Mouse (Mus musculus): ENCODE data around the gene Ell.

The Ell gene

DNA sequence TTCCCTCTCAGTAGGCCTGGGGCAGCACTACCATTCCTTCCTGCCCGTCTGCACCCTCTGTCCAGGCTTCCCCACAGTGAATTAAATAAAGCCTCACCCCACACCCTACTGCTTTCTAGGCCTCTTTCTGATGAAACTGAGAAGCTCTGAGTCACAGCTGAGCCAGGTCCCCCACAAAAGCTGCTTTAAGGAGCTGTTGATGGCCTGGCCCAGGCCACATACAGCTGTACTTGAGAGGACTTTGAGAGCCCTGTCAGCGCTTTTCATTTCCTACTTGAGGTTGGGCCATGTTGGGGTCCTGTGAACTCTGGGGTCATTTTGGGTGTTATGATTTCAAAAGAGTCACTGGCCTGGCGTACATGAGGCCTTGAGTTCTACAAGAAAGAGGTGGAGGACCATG, 4.0 kb upstream of the Ell start:
- no peak for DNase-seq (ENCODE audit: low spot score in 2 of 2)

DNA sequence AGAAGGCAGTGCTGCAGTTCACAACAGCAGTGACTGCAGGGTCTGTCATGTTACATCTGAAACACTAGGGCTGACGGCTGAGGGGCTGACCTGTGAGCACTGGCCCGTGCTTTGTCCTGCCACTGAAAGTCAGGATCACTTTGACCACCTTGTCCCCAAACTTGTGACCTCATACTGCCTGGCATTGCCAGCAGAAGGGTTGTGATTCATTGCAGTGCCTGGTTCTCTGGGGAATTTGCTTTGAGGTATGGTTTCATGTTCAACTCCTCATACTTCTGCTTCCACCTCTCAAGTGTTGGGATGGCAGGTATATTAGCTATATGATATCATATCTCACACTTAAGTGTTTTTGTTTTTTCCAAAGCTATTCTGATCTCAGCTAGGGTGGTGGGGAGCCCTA, 3.6 kb upstream of the Ell start:
- DNase-seq (ENCODE audit: low spot score in 2 of 2) = no peak

DNA sequence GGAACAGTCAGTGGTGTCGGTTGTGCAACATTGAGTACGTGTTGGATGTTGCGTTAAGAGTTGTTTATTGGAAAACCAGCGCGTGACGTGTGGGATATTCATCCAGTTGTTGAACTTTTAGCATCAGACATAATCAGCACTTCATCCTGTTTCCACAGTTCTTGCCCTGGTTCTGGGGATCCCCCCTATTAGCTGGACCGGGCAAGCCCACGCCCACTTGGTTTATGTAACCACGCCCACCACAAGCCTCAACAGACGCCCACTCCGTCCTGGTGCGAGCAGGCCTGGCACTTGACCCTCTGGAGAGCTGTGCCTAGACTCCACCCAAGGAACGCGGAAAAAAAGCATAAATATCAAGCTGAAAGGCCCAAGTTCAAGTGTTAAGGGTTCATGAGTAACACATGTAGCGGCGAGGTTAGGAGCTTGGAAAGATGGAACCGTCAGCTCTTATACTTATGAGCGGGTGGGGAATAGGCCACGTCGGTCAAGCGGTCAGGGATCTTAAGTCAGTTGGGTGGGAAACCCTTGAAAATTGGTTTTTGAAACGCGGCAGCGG, 1.2 kb upstream of the Ell start:
- DNase-seq (ENCODE audit: low spot score in 2 of 2) = no peak

DNA sequence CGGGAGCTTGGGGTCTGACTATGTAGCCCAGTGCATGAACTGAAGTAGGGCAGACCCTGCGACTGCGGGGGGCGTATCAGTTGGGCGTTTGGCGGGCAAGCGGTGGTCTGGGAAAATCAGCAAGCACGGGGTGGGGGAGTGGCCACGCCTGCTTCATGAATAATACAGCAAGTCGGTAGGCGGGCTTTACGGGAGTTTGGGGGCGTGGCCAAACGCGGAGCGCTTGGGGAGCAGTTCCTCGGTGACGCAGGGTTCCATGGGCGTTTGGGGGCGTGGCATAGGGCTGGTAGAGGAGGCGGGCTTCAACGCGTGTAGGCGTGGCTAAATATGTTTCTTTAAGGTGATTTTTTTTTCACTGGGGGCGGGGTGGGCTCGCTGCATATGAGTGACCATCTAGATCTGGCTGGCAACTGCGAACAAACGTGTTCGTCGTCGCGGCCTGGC, 602 bp upstream of the Ell start:
- peak; percentile 99 to 100 for DNase-seq (ENCODE audit: low spot score in 2 of 2)

DNA sequence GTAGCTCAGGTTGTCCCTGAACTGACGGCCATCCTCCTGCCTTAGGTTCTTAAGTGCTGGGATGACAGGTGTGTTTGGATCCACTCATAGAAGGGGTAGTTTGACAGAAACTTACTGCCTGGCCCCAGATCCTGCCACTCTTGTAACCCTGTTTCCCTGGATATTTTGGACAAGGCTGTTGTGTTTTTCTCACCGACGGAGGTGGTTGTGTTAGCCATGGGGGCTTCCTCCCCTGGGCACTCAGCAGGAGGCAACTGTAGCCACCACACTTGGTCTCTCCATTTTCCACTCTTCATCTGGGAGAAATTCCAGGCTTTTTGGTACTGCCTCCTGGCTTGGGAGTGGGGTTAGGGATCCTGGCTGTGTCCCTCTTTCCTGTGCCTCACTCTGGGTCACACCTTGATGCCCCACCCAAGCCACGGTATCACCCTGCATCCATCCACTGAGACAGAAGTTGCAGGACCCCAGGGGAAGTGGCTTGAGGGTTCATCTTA, 803 bp downstream of the Ell start:
- DNase-seq (ENCODE audit: low spot score in 2 of 2) = no peak

DNA sequence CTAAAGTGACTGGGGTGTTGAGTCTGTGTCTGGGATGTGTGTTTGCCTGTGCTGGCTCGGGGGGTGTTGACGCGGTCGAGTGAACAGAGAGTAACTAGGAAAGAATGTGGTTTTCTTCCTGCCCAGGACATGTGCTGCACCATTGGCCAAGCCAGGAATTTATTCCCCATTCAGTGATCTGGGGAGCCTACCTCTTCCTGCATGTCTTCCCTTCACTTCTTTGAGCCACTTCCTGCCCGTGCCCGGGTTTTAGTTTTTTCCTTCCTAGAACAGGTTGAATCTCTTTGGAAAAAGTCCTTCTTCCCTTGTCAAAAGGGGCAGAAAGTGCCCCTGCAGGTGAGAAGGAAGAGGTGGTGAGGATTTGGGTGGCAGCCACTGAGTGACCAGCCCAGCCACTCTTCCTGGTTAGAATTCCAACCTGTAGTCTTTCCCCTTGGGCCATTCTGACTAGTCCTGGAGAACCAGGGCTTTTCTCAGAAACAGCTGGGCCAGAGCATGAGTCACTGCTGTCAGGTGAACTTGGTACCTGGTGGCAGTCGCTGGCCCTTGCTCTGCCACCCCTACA, 1.3 kb downstream of the Ell start:
- no peak for DNase-seq (ENCODE audit: low spot score in 2 of 2)

DNA sequence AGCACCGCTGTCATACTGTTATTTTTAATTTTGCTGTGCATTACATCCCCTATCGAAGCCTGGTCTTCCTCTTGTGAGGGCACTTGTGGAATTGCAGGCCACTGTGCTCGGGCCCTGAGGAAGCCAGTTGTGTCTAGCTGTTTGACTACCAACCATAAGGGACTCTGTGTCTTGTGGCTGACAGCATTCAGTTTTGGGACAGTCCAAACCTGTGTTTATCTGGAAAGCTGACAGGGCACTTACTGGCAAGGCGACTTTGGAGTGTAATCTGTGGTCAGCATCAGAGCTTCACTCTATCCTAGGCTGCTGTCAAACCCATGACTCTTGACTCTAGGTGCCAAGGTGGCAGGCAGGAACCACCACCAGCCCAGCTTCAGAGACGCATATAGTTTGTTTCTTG, 1.8 kb downstream of the Ell start:
- no peak for DNase-seq (ENCODE audit: low spot score in 2 of 2)

DNA sequence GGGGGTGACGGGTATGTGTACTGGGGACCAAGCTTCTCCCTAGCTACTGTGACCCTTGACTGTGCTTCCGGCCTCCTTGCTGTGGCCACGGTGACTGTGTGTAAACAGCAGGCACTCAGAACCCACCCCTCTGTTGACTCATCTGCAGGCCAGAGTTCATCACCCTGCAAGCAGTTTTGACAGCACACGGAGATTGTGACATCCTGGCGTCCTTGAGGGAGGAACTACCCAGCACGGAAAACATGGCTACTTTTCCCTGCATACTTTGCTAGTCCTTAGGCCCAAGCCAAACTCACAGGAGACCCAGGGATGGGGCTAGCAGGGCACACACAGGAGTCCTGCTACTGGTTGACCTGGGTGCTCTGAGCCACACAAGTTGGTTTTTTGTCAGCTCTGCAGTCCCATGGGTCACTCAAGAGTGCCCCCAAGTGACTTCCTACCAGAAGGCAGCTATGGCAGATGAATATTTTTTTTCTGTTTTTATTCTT, 5.0 kb downstream of the Ell start:
- DNase-seq (ENCODE audit: low spot score in 2 of 2) = no peak

DNA sequence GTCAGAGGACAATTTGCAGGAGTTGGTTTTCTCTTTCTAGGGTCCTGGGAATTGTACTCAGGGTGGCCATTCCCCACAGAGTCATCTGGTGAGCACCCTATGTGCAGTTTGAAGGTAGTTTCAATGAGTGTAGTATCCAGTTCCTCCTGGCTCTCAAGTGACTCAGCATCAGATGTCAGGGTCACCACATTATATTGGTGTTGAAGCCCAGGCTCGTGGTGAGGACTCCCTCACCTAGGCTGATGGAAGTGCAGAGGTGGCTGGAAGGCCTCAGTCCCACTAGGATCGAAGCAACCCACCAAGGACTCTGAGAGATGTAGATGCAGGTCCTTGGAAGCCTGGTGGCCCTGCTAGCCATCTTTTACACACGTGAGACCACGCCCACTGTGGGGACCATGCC, 7.2 kb downstream of the Ell start:
- DNase-seq (ENCODE audit: low spot score in 2 of 2) = no peak

DNA sequence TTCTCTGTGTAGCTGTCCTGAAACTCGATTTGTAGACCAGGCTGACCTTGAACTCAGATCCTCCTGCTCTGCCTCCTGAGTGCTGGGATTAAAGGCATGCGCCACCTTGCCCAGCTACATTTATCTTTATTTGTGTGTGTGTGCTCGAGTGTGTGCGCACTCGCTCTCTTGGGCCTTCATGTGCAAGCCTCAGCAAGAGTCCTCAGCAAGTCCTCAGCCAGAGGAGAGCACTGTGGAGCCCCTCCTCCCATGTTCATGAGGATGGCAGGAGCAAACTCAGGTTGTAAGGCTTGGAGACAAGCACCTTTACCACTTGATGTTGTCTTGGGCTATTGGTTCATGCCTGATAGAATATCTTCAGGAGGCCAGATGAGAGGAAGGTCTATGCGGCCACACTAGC, 8.5 kb downstream of the Ell start:
- no peak for DNase-seq (ENCODE audit: low spot score in 2 of 2)

DNA sequence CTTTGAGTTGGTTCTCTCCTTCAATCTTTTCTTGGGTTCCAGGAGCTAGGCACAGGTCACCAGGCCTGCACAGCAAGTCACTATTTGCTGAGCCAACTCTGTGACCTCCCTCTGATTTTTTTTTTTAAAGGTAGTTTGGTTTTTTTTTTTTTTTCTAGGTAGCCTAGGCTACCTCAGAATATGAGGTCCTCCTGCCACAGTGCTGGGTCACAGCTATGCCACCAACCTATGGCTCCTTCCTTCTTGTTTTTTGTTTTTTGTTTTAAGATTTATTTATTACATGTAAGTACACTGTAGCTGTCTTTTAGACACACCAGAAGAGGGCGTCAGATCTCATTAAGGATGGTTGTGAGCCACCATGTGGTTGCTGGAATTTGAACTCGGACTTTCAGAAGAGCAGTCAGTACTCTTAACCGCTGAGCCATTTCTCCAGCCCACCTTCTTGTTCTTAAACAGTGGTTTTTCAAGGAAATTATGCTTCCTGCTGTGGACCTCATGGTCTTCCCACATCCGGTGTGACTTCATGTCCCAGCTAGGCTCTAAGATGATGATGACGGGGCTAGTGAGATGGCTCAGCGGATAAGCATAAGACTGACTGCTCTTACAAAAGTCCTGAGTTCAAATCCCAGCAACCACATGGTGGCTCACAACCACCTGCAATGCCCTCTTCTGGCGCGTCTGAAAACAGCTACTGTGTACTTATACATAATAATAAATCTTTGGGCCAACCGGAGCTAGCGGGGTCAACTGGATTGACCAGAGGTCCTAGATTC, 10.3 kb downstream of the Ell start:
- no peak for DNase-seq (ENCODE audit: low spot score in 2 of 2)

DNA sequence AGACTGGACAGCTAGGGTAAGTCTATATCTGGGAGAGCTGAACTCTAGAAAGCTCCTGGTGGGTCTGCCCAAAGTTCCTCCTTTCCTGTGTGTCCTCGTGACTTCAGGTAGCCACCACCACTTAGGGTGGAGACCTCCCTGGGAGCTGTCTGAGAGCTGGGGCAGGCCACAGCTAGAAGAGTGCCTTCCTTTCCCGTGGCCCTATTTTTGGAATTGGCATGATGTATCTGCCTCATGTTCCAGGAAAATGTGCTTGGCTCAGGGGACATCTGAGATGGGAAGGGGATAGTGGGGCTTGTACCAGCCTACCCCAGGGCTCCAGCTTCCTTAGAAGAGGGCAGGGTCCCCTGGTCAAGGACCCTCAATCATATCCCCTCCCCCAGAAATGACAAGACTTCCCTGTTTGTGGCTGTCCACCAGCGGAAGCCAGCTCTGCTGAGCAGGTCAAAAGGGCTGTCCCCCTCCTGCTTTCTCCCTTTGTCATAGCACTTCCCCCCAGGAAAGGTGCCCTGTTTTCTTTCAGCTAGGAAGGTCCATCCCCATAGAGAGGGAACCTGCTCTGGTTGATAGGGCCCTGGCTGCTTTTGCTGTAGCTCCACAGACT, 12.4 kb downstream of the Ell start:
- DNase-seq (ENCODE audit: low spot score in 2 of 2) = no peak

DNA sequence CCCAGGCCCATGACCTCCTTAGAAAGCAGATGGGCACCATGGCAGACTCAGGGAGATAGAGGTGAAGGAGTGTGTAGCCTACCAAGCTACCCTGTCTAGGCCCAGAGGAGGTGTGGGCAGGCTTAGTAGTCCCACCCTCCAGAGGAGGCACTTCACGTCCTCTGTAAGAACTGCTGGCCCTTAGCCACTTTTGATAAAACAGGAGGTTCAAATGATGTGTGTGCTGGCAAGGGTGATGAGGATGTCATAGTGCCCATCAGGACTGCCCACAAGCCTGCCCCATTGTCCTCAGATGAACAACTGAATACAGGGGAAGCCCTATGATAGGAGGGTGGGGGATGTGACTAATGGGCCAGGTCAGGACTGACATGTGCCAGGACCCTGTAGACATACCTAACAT, 13.6 kb downstream of the Ell start:
- DNase-seq (ENCODE audit: low spot score in 2 of 2) = no peak

DNA sequence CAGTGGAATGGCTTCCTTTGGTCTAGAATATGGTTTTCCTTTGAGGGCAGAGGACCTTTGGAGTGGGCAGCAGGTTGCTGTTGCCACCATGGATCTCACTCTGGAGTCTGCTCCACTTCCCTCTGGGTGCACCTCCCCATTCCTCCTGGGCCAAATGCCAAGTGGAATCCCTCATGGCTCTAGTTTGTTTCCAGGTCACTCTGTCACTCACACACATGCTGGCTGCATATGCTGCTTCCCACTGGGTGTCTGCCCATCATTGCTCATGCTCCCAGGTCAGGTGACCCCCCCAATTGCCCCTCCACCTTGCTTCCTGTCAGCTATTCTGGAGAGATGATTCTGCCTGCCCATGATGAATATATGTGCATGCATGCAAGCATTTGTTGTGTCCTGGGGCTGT, 14.5 kb downstream of the Ell start:
- DNase-seq (ENCODE audit: low spot score in 2 of 2) = no peak

DNA sequence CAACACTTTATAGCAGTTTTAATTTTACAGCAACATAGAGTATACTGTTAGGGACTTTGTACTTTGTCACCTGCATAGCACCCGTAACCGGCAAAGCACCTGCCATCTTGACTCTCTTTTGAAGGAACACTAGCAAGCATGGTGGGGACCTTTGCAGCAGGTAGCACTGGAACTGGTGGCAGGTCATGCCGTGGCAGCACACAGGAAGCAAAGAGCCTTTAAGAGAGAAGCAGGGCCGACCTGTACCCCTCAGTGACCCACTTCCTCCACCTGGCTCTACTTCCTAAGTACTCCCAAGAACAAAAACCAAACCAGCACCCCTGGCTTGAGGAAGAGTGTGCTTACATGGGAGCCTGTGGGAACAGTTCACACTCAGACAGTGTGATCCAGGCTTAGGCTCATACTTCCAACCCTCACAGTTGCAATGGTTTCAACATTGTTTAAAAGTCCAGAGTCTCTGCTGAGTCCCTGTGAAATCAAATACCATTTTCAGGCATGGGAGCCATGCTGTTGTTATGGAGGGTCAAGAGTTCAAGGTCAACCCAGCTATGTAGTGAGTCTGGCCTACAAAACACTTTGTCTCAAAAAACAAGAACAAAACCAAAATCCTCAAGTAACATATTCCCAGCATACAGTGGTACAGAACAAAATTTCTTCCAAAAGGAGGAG, 16.0 kb downstream of the Ell start:
- no peak for DNase-seq (ENCODE audit: low spot score in 2 of 2)

DNA sequence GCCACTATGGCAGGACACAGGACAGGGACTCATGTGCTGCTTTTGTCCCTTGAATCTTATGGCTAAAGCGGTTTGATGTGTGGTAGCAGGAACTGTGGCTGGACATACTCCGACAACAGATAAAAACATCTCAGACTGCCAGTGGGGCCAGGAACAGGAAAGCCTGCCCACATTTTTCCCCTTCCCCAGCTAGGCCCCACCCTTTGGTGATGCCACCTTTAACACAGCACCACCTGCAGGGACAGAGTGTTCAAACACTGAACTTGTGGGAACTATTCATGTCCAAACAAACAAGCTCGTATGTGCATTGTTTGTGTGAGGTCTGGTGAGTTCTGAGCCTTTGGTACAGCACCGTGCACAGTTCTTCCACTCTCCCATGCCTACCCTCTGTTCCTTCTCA, 19.1 kb downstream of the Ell start:
- no peak for DNase-seq (ENCODE audit: low spot score in 2 of 2)

DNA sequence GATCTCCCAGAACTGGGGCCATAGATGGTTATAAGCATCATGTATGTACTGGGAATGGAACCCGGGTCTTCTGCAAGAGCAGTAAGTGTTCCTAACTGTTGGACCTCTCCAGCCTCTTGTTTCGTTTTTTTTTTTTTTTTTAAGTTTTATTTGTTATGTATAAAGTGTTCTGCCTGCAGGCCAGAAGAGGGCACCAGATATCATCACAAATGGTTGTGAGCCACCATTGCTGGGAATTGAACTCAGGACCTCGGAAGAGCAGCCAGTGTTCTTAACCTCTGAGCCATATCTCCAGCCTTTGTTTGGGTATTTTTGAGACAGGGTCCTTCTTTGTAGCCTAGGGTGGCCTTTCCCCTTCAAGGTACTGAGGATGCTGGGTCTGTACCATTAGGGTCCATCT, 19.7 kb downstream of the Ell start:
- DNase-seq (ENCODE audit: low spot score in 2 of 2) = no peak

DNA sequence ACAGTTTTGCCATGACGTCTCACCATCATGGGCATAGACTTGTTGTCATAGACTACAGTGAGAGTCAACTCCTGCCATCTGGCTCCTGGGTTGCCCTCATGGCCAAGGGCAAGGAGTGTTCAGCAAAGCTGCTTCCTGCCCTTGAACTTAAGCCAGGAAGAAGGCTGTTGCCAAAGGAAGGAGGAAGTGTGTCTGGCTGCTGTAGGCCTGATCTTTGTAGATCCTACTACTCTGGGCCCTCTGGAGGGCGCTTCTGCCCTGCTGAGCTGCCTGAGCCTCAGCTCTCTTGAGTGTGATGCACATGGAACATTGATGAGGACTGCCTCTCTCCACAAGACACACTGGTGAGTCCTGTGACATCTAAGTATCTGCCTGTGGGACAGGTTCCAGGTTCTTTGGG, 20.8 kb downstream of the Ell start:
- no peak for DNase-seq (ENCODE audit: low spot score in 2 of 2)

DNA sequence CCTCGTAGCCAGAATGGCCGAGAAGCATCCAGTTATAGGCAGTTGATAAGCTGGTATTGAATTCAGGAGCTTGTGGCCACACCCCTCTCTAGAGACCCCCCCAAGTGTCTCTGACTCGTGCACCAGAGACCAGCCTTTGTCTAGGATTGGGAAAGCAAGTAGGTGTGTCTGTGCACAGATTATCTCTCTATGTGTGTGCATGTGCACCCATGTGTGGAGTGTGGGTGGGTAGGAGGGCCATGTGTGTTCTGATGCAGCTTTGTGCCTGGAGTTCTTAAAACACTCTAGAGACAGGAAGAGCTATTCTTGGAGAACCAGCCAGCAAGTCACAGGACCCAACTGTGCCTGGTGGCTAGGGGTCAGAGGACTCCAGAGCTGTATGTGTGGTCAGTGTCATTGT, 21.3 kb downstream of the Ell start:
- no peak for DNase-seq (ENCODE audit: low spot score in 2 of 2)

DNA sequence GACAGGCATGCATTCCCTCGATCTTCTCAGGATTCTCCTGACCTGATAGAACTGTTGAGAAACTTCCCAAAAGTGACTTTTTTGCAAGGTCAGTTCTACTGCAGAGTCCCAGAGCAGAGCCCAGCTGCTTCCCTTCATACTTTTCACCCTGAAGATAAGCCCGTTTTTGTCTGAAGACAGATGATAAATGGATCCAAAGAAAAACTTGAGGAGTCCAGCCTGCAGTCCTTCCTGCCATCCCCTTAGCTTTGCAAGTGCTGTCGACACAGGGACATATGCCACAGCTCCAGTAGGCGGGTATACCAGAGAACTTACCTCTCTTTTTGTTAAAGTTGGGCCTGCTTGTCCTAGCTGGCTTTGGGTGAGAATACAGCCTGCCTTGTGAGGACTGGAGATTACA, 22.1 kb downstream of the Ell start:
- DNase-seq (ENCODE audit: low spot score in 2 of 2) = no peak

DNA sequence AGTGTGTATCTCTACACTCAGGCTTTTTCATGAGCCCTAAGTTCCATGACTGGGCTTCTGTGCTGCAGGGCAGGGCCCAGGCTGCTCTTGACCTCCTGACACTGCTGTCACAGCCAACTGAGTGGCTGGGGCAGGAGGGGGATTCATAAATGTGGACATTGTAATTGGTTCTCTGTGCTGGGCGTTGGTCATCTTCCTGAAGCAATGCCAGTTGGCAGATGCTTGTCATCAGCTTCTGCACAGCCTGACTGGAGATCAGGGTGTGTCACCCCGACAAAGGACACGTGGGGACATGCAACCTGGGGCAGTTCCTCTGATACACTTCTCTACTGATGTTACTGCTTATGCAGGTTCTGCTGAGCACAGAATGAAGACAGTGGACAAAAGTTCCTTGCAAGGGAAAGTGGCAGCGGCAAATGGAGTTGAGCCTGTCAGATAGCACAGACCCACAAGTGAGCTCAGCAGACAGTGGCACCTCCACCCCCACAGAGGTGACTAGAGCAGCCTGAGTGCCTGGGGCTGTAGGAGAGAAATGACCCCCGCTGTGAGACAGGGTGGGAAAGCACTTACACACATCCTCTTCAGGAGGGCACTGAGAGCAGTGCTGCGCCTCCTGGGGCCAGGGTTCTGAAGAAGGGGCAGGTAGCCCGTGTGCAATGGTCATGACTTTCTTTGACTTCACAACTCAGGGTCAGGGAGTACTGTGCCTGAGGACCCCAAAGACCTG, 22.7 kb downstream of the Ell start:
- no peak for DNase-seq (ENCODE audit: low spot score in 2 of 2)

DNA sequence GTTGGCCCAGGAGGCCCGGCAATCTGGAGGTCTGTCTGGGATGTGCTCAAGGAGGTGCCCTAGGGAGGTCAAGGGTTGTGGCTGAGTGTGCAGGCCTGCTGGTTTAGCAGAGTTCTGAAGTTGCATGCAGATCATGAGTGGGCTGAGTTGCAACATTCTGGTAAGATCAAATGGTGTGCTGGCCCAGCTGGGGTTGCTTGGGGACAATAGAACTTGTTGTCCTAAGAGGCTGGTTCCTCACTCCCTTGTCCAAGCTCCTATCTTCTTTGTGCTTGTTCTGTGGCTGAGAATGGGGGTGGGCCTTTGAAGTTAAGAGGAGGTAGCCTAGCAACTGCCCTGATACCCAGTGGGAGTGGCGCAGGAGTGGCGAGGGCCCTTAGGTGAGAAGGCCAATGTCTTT, 23.5 kb downstream of the Ell start:
- DNase-seq (ENCODE audit: low spot score in 2 of 2) = no peak
